Mouse (Mus musculus) cerebellum, postnatal 4 days (tissue): ENCODE data around the gene Acad12.
A peak's percentile ranks its signal among the peaks of the same experiment; 100 is the strongest.
"Not testable (repeated sequence)": the region's sequence is repeated elsewhere in the genome, so short reads cannot be mapped to it uniquely, and the experiment has no call there.

ENCODE experiments used
- DNase-seq, 2 experiments: peaks; one replicate each; pipeline ENCODE4 v3.0.0; 2022; ENCODE audit warnings: low spot score in 2 of 2, mixed read lengths in 1 of 2

Gene Acad12

DNA sequence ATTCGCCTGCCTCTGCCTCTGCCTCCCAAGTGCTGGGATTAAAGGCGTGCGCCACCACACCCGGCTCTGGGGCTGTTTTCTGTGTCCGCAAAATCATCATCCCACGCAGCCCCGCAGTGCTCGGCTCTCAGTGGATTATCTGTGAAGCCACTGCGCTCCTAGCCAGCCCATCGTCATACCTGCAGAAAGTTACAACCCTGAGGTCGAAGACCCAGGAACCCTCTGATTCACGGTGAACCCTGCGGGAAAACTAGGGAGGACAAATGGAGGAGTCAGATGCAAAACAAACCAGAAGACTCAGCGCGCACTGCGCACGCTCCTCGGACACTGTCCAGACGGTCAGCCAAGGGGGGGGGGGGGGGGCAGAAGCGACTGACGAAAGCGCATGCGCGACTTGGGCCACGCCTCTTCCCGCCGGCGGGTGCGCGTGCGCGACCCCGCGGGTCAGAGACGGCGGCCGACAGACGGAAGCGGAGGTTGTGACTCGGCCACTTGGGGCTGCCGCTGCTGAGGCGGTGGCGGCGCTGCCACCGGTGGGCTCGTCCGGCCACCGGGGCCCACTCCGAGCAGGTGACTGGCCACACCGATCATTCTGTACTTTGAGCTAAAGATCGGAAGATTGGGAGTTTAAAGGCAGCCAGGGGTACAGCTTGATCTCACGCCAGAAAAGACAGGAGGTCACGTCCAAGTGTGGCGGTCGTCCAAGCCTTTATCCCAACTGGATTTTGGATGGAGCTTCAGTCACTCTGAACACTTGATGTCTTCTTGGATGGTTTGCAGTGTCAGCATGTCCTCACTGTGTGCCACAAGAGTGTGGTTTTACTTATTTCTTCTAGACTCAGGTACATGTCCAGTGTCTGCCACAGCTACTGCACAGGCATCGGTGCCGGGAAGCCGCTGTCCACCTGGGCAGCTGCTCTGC lies at the start of gene Acad12:
Gene Acad12 (minus strand): TSS at position 347 of the 922 bp plus-strand sequence.
- DNase-seq, result peak; percentile 59 to 83

GRCm38 (mm10) chr5:121668411-121668810 lies 49.7 kb upstream of the Acad12 start:
- no peak for DNase-seq

DNA sequence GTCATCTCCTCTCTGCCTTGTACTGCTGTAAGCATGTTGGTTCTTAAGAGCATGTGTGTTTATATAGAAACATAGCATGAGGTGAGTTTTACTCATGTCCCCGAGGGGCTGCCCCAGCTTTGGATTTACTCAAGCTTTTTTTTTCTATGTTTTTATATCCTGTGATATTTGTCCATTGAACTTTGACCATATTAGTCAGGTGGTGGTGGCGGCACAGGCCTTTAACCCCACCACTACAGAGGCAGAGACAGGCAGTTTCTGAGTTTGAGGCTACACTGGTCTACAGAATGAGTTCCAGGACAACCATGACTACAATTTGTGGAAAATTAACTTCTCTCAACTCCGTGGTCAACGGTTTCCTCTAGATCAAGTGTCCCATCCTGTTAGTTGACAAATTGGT lies 48.3 kb upstream of the Acad12 start:
- DNase-seq, result no peak

DNA sequence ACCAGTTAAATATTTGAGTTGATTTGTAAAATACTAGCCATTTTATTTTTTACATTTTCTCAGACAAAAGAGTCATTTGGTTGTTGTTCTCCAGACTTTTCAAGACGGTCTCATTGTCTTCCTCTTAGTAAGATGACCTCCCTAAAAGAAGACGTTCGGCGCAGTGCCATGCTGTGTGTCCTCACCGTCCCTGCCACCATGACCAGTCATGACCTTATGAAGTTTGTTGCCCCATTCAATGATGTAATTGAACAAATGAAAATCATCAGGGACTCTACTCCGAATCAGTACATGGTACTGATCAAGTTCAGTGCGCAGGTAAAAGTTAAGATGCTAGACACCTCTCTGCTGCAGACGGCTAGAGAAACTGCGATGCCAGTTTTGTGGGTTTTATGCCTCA lies 46.2 kb upstream of the Acad12 start:
- no peak for DNase-seq

DNA sequence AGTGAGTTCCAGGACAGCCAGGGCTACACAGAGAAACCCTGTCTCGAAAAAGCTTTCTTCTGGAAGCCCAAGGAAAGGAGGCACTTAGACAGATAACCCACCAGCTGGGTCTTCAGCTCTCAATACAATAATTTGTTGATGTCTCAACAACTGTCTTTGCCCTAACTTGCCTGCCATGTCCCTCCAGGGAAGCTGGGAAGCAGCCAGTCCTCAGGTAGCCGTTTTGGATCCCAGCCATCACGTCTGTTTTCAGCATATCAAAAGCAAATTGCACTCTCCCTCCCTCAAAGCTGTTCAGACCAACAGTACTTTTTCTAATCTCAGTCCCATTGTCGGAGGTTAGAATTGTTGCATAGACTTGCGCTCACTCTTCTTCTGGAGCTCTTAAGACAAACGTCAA lies 45.3 kb upstream of the Acad12 start:
- DNase-seq, result no peak

DNA sequence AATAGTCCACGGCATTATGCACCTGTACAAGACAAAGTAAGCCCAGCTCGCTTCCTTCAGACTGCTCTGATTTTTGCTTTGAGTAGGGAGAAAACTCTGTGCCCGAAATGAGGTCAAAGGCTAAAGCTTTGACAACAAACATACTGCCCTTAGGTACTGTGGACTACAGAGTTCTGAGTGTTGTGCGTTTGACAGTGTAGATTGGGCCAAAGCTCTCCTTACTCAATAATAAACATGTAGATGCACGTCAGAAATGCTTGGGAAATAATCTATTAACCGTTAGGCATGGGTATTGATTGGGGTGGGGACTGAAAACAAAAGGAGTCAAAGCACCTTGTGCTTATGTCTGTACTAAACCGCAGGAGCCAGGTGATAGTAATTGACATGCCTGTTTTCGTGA lies 44.7 kb upstream of the Acad12 start:
- DNase-seq, result no peak

GRCm38 (mm10) chr5:121661494-121661893 lies 42.8 kb upstream of the Acad12 start:
- no peak for DNase-seq

GRCm38 (mm10) chr5:121660897-121661254 lies 42.1 kb upstream of the Acad12 start:
- no peak for DNase-seq

DNA sequence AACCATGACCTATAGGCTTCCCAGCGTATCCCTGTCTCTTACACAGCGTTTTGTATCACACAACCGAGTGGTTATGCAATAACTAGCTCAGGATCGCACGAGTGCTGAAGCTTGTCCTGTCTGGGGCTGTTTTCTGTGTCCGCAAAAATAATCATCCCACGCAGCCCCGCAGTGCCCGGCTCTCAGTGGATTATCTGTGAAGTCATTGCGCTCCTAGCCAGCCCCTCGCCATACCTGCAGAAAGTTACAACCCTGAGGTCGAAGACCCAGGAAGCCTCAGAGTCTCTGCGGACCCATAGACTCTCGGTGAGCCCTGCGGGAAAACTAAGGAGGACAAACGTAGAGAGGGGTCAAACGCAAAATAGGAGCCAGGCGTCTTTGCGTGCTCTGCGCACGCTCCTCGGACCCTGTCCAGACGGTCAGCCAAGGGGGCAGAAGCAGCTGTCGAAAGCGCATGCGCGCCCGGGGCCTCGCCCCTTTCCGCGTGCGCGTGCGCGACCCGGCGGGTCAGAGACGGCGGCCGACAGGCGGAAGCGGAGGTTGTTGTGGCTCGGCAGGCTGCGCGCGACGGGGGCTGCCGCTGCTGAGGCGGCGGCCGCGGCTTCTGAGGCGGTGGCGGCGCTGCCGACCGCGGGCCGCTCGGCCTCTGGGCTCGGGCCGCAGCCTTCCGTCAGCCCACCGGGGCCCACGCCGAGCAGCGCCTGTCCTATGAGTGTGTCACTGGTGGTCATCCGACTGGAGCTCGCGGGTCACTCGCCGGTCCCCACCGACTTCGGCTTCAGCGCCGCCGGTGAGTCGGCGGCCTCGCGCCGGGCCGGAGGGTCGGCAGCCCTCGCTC lies 41.5 kb upstream of the Acad12 start, which contains the start of the genes Acad10 and Brap:
Gene Acad10 (minus strand): TSS at position 456 of the 838 bp plus-strand sequence.
Gene Brap (plus strand): TSS at position 505 of the 838 bp plus-strand sequence.
- peak; percentile 86 to 95 for DNase-seq

DNA sequence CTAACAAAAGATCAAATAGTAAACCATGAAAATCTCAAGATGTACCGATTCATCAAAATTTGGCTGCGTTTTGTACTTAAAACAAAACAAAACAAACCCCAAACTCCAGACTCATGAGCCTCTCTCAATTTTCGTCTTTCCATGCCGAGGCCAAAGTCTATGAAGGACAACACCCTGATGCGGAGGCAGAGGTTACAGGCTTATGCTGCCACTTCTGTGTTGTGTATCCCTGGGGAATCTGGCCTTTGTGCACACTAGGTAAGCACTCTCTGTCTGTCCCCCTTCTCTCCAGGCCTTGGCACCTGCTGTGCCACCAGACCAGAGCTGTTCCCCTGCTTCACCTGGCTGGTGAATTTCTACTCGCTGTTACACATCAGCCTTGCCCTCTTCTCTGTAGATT lies 38.9 kb upstream of the Acad12 start:
- DNase-seq, result not testable (repeated sequence)

GRCm38 (mm10) chr5:121656866-121657265 lies 38.1 kb upstream of the Acad12 start:
- DNase-seq, result not testable (repeated sequence)

GRCm38 (mm10) chr5:121654526-121654925 lies 35.8 kb upstream of the Acad12 start:
- DNase-seq, result no peak

DNA sequence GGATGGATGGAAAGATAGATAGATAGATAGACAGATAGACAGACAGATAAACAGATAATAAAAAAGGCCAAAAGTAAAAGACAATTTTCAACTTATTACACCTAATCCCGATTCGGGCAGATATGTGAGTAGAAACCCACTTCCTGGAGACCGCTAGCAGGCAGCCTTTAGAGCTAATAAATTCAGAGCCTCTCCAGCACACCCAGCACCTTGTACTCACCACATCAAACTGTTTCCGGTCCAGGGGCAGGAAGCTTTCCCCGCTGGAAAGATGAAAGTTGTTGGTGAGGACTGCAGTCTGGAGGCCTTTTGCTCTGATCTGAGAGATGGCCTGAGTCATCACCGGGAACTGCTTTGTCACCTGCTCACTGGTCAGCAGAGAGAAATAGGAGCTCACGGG lies 30.4 kb upstream of the Acad12 start:
- no peak for DNase-seq

DNA sequence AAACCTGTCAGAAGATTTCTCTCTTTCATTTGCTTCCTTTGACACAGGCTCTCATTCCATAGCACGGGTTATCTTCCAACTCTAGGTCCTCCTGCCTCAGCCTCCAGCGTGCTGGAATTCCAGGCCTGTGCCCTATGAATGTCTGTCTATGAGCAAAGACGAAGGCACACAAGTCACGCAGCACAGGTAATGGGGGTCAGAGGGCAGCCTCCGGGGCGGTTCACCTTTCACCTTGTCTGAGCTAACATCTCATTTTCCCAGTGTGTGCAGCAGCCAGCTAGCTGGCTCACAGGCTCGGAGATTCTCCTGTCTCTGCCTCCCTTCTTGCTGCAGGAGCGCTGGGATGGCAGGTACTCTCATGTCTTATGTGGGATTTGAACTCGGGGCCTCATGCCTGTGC lies 20.9 kb upstream of the Acad12 start:
- DNase-seq, result no peak

DNA sequence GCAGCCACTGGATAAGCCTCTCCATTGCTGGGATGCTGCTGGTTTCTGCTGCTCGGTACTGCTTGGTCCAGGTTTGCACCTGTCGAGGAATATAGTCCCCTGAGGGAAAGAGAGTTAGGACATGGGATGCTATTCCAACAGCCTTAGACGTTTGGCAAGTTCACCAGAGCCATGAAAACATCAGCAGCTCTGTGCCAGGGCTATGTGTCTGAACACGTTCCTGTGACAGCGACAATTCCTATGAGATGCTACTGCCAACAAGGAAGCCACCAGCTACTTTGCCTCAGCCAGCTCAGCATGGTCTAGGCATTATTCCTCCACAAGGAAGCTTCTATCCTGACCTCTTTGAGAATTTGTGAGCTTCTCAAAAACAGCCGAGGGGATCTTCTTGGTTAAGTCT lies 18.6 kb upstream of the Acad12 start:
- no peak for DNase-seq

DNA sequence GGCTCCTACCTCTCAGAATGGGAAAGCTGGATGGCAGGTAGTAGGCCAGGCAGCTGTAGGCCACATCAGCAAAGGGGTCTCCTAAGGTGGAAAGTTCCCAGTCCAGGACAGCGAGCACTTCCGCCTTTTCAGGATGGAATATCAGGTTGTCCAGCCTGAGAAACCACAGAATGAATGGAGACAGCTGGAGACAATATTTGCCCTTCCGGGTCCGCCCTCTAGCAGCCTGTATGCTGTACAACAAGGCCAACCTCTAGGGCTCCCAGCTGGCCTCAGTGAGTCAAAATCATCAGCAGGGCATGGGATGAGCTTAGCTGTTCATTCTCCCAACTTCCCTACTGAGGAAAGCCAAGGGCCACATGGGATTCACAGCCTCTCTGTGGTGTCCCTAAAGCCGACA lies 15.9 kb upstream of the Acad12 start:
- no peak for DNase-seq

- DNase-seq, result no peak
Observed at GRCm38 (mm10) chr5:121632804-121633203, 14.1 kb upstream of the Acad12 start.

- not testable (repeated sequence) for DNase-seq
Observed at GRCm38 (mm10) chr5:121631106-121631647, 12.4 kb upstream of the Acad12 start.

DNA sequence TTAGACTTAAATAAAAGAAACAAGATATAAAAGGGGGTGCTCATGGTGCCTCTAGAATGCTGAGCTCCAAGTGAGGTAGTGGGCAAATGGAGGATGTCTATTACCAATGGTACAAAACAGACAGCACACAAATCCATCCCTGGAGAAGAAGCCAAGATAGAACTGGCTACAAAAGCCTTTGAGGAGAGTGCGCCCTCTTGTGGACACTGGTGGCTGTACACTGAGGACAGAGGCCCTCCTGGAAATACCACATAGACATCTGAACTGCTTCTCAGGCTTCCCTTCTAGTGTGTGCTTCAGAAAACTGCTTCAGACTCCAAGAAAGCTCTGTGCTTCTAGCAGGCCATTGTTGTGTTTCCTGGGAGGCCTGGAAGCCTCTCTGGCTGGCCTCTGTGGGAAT lies 9.1 kb upstream of the Acad12 start:
- DNase-seq, result peak; percentile 58 to 73

DNA sequence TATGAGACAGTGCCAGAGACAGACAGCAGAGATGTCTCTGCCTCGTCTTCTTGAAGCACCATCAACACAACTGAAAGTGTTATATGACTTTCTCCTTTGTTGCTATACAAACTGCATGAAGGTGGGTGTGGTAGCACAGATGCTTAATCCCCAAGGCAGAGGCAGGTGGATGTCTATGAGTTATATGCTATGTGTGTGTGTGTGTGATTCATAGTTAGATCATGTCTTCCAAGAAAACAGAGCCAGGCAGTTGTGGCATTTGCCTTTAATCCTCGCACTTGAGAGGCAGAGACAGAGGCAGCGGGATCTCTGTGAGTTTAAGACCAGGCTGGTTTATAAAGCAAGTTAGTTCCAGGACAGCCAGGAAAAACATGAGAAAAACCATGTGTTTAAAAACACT lies 4.5 kb upstream of the Acad12 start:
- no peak for DNase-seq

DNA sequence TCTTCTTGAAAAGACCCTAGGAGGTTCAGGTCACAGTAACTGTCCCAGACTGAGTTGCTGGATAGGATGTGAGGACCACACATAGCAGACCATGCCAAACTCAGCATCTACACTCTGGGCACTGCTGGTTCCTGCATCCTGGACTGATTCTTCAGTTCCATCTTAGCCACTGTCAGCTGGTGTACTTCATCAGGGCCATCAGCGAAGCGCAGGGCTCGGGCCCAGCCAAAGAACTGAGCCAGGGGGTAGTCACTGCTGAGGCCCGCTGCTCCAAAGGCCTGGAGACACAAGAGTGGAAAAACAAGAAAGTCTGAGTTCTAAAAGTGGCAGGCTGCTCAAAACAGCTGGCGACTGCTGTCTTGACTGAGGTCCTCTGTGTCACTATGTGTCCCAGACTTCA lies 2.4 kb upstream of the Acad12 start:
- no peak for DNase-seq

DNA sequence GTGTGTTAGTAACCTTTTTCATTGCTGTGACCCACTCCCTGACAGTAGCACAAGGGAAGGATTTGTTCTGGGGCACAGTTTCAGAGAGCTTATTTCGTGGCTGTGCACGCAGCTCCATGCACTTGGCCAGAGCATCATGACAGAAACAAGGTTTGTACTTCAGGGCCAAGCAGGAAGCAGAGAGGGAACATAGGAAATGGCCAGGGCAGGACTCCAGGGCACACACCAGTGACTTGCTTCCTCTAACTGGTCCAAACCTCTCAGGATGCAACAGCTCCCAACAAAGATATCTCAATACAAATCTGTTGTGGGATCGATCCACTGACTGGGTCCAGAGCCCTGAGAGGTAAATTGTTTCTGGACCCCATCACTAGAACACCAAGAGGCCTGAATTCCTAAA lies 3.8 kb downstream of the Acad12 start:
- not testable (repeated sequence) for DNase-seq
